Mouse (Mus musculus): ENCODE data around the gene Lin7b.
"Not testable (repeated sequence)": the region's sequence is repeated elsewhere in the genome, so short reads cannot be mapped to it uniquely, and the experiment has no call there.

Lin7b gene

DNA sequence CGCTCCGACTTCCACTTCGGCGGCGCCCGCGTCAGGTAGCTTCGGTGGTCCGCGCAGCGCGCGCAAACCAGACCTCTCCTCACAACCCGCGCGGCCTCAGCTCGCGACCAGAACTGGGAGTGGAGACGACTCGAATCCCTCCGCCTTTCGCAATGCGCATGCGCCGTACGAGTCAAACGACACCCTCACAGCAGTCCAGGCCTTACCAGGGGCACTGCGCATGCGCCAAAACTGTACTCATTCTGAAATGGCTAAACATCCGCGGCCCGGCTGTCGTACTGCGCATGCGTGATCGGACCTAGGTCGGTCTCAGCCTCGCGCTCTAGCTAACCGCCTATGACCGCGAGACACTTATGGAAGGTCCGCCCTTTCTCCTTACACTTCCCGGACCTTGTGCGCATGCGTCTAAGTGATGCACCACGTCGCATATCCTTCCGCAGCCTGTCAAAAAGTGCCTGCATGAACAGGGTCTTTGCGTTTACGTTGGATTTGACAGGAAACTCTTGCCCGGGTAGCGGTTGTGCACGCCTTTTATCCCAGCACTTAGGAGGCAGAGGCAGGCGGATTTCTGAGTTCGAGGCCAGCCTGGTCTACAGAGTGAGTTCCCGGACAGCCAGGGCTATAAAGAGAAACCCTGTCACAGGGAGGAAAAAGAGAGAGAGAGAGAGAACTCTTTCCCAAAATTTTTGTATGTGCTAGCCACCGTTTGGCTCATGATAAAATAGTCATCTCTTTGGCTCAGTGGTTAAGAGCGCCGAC, 25.4 kb upstream of the Lin7b start, which contains the start of gene Snrnp70:
Gene Snrnp70 (minus strand): TSS at position 165 of the 759 bp plus-strand sequence.
- in situ Hi-C loops (cut with MboI, MseI) = no loop called here

DNA sequence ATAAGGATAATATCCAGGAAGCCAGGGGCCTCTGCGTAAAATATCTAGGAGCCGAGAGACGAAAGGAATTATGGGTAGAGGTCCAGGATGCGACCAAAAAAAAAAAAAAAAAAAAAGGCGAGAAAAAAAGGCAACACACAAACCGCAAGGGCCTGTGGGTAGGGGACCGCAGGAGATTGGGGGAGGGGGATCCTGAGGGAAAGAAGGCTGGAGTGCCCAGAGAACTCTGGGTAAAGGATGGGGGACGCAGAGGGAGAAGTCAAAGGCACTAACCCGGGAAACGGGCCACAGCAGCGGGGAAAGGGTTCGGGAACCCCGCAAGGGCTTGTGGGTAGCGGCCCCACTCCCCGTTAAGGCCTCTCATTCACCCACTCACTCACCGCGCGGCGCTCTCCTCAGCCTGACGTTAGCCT, 24.8 kb upstream of the Lin7b start:
- in situ Hi-C loops (cut with MboI, MseI) = no loop called here

- in situ Hi-C loops (cut with MboI, MseI) = no loop called here
Measured at GRCm38 (mm10) chr7:45386077-45386476, 15.7 kb upstream of the Lin7b start.

- in situ Hi-C loops (cut with MboI, MseI) = no loop called here
Measured at GRCm38 (mm10) chr7:45376057-45376456, 5.7 kb upstream of the Lin7b start.

DNA sequence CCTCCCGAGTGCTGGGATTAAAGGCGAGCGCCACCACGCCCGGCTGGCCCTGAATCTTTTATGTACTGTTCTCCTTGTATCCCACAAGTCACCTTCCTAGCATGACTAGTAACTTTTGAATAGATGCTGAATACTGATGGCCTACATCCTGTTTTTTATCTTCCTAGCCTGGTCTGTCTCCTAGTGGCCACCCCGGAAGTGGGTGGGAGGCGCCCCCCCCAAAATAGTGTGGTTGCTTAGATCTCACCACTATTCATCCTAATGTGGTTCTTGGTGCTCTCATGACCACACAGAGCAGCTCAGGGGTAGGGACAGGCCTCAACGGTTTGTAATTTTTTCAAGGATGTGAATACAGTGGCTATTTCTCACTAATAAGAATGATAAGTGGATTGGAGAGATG, 4.2 kb upstream of the Lin7b start:
- in situ Hi-C loops (cut with MboI, MseI) = no loop called here

- in situ Hi-C loops (cut with MboI, MseI) = no loop called here
Measured at GRCm38 (mm10) chr7:45372371-45372770, 2.0 kb upstream of the Lin7b start.

GRCm38 (mm10) chr7:45369836-45370474, 428 bp downstream of the Lin7b start:
- in situ Hi-C loops (cut with MboI, MseI) = no loop called here

DNA sequence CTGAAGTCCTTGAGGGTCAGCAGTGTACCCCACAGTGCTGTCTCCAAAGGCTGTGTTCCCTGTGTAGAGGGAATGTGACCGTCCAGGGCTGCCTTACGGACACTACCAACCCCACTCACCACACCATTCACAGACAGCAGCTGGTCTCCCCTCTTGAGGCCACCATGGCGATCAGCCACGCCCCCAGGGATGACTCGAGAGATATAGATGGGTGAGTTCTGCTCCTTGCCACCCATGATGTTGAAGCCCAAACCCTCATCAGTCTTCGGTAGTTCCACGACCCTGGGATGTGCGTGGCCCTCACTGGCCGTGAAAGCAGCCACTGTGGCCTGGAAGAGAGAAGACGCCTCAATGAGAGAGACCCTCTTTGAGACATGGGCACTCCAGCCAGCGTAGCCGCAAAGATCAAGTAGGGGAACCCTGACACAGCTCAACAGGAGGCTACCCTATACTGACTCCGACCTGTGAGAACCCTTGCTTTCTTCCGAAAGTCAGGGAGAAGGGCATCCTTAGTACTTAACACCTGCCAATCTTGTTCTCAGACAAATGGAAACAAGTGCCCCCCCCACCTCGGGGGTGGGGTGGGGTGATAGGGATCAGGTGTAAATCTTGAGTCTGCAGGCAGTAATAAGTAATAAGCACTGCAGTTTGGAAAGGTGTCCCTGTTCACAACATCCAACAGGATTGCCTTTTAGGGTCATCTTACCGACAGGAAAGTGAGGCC, 1.2 kb downstream of the Lin7b start:
- in situ Hi-C loops (cut with MboI, MseI) = no loop called here

DNA sequence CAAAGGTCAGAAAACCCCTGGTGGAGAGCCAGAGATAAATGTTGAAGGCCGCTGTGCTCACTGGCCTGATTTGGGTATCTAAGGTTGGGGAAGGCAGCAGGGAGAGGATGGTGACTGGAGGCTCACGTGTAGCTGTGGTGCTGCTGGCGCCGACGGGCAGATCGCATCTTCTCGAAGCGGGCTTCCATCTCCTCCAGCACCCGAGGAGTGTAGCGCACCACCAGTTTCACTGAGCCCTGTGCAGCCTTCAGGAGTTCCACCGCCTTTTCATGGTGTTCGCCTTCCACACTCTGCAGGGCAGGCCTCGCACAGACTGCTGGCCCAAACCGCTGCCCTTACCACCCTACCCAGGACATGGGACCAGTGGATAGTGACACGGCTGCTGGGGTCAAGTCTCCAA, 2.2 kb downstream of the Lin7b start:
- in situ Hi-C loops (cut with MboI, MseI) = no loop called here

GRCm38 (mm10) chr7:45367020-45367880, 3.1 kb downstream of the Lin7b start:
- in situ Hi-C loops (cut with MboI, MseI) = no loop called here

DNA sequence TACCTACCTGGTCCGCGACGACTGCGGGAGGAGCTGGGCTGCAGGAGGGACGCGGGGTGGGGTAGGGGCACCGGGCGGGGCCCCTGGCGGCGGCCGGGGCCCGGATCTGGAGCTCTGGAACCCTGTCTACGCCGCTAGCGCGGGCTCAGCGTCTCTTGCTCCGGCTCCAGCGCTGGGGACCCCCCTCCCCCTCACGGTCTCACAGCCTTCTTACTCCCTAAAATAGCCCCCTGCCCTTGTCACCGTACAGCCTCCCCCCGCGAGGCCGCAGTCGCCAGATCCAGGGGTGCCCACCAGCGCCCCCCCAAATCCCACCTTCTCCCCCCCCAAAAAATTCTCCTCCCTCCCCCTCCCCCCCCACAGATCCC, 3.7 kb downstream of the Lin7b start, which contains the start of gene Ppfia3:
Gene Ppfia3 (minus strand): TSS at position 368 of the 368 bp plus-strand sequence.
- in situ Hi-C loops (cut with MboI, MseI) = no loop called here

- in situ Hi-C loops (cut with MboI, MseI) = no loop called here
Measured at GRCm38 (mm10) chr7:45365742-45366651, 4.4 kb downstream of the Lin7b start.

GRCm38 (mm10) chr7:45363983-45364382, 6.4 kb downstream of the Lin7b start:
- in situ Hi-C loops (cut with MboI, MseI) = no loop called here

DNA sequence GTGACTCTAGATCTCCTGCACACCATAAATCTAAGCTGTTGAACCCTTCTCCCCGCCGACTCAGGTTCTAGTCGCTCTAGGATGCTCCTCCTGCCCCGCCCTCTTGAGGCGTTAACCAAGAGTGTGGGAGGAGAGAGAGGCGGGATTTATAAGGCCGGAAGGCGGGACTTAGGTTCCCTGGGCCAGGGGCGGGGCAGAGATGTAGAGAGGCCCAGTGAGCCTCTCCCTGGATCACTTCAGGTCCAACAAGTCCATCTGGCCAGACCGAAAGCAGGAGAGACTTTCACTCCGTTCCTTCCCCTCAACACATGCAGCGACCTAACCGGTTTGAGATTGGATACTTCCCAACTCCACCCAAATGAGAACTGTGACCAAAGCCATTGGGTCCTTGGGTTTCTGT, 7.6 kb downstream of the Lin7b start:
- in situ Hi-C loops (cut with MboI, MseI) = no loop called here

DNA sequence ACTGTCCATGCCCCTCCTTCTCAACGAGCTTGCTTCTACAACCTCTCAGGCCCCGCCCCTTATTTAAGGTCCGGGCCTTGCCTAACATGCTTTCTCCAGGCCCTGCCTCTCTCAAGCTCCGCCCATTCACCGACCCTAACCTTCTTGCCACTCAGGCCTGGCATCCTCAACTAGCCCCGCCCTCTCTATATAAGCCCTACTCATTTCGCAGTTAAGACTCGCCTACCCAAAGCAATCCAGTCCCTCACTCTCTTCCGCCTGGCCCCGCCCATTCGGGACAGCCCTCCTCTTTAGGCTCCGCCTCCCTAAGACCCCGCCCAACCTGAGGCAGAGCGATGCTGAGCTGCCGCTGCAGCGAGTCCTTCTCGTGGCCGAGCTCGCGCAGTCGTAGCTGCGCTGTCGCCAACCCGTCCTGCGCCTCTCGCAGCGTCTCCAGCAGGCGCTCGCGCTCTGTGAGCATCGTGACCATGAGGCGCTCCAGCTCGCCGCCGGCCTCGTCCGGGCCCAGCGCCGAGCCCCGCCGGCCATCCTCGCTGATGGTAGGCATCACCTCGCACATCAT, 9.1 kb downstream of the Lin7b start:
- in situ Hi-C loops (cut with MboI, MseI) = no loop called here

- in situ Hi-C loops (cut with MboI, MseI) = no loop called here
Measured at GRCm38 (mm10) chr7:45360404-45361125, 9.8 kb downstream of the Lin7b start.

DNA sequence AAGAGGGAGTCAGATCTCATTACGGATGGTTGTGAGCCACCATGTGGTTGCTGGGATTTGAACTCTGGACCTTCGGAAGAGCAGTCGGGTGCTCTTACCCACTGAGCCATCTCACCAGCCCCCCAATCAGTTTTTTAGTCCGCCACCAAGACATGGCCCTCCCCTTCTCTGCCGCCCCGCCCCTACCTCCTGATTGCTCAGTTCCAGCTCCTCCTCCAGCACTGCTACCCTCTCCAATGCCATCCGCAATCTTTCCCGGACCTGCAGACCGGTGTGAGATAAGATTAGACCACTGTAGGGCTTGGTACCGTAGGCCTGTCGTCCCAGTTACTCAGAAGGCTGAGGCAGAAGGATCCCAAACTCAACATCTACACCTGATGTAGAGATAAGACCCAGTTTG, 11.3 kb downstream of the Lin7b start:
- in situ Hi-C loops (cut with MboI, MseI) = not testable (repeated sequence)

- in situ Hi-C loops (cut with MboI, MseI) = no loop called here
Measured at GRCm38 (mm10) chr7:45356087-45356486, 14.3 kb downstream of the Lin7b start.

DNA sequence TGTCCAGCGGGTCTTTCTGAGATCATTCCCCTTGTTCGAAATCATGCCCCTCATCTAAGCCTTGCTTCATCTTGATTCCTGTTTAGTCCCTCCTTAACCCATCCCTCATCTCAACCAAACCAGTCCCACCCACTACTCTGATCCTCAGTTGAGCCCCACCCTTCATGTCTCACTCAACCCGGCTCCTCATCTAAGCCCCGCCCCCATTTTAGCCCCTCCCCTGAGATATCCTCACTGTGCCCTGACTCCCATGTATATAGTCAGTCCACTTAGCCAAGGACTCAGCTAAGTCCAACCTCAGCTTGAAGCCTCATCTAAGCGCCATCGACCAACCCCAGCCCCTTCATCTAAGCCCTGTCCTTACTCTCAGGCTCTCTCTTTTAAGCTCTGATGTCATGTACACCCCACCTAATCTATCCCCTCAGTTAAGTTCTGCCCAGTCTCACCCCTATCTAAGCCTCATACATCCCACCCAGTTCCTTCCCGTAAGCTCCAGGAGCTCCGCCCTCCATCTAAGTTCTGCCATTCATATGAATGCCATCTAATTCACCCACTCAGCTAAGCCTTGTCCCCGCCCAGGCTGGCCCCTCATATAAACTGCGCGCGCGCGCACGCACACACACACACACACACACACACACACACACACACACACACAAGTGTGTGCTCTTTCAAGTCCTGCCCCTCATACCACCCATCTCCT, 14.9 kb downstream of the Lin7b start:
- in situ Hi-C loops (cut with MboI, MseI) = no loop called here
